Mouse (Mus musculus): ENCODE results near the gene Gm4297.
"Not testable (repeated sequence)": the region's sequence is repeated elsewhere in the genome, so short reads cannot be mapped to it uniquely, and the experiment has no call there.

DNA sequence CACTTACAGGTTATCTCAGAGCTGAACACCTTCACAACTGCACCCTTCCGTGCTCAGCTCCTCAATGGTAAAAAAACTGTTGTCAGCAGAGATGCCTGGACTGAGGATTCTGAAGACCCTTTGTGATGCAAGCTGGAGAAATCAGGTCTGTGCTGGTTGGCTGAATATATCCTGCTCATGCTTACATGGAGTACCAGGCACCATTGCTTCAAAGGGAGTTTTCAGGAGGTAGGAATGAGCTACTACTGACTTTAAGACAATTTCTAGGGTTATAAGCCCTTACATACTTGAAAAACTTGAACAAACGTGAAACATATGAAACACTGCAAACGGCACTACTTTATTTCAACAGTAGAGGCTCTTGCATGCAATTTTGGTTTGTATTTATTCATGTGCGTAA lies at the start of gene Gm4297:
- not testable (repeated sequence) for TF ChIP-seq CTCF (conservative IDR thresholded peaks at IDR 0.05; ENCODE audit: insufficient read depth, insufficient read length, low read depth, low read length); POLR2A (IDR thresholded peaks at IDR 0.05; ENCODE audit: low read depth, low read length)
